In genomic region chr1:72426456-72426855, GRCm38 (mm10) we compare ENCODE assay signal across 33 mouse cellular contexts.
"Had no signal": no experiment of that assay in that cellular context is flagged by ENCODE, and none has a peak within 500 bp of the region (broad histone marks: within the 10 kb centered on the region; RNA-seq: fewer than 3 reads in every experiment).

No protein-coding gene starts in this region.

- H3K9me3 ChIP-seq: heart, embryonic 12.5 days; heart, embryonic 13.5 days; heart, embryonic 15.5 days; hindbrain, embryonic 10.5 days; hindbrain, embryonic 12.5 days; hindbrain, embryonic 13.5 days; hindbrain, embryonic 15.5 days; intestine, embryonic 15.5 days; kidney, embryonic 15.5 days had no signal

- H3K27me3 ChIP-seq: heart, embryonic 12.5 days; heart, embryonic 15.5 days; hindbrain, embryonic 12.5 days; hindbrain, embryonic 13.5 days; hindbrain, embryonic 15.5 days; intestine, embryonic 15.5 days; kidney, embryonic 15.5 days had no signal

- H3K9ac ChIP-seq: heart, embryonic 12.5 days; heart, embryonic 13.5 days; heart, embryonic 15.5 days; hindbrain, embryonic 12.5 days; hindbrain, embryonic 13.5 days; hindbrain, embryonic 14.5 days; hindbrain, embryonic 15.5 days; intestine, embryonic 15.5 days; kidney, embryonic 15.5 days had no signal

- ATAC-seq: hindbrain, embryonic 16.5 days; hindbrain, postnatal 0 days; inflammation-experienced regulatory T-cells, adult 6 months; intestine, embryonic 15.5 days; intestine, embryonic 16.5 days; intestine, postnatal 0 days had no signal

- H3K4me1 ChIP-seq: heart, embryonic 12.5 days; heart, embryonic 13.5 days; heart, embryonic 15.5 days; hindbrain, embryonic 10.5 days; hindbrain, embryonic 12.5 days; hindbrain, embryonic 13.5 days; hindbrain, embryonic 15.5 days; intestine, embryonic 15.5 days; kidney, embryonic 15.5 days had no signal

- DNase-seq: heart, postnatal 10 days; heart, postnatal 14 days; heart, postnatal 36 days; heart, postnatal 4 days; kidney, adult 11 months; kidney, adult 2 months; kidney, adult 8-10 months; kidney, adult 9 months; kidney, postnatal 14 days; kidney, postnatal 25 days; kidney, postnatal 36 days; kidney, postnatal 4 days; layer of hippocampus, adult 9-11 months; layer of hippocampus, postnatal 36 days had no signal

- H3K4me3 ChIP-seq: heart, embryonic 12.5 days; heart, embryonic 13.5 days; heart, embryonic 15.5 days; hindbrain, embryonic 10.5 days; hindbrain, embryonic 12.5 days; hindbrain, embryonic 13.5 days; hindbrain, embryonic 15.5 days; intestine, embryonic 15.5 days; kidney, embryonic 15.5 days; layer of hippocampus, adult 2 months; left cerebral cortex, adult 2 months had no signal

- H3K27ac ChIP-seq: heart, embryonic 13.5 days; heart, embryonic 15.5 days; hindbrain, embryonic 10.5 days; hindbrain, embryonic 12.5 days; hindbrain, embryonic 13.5 days; hindbrain, embryonic 14.5 days; hindbrain, embryonic 15.5 days; hindbrain, postnatal 0 days; intestine, embryonic 15.5 days; kidney, embryonic 15.5 days; kidney, postnatal 0 days; layer of hippocampus, adult 2 months; left cerebral cortex, adult 2 months had no signal

- H3K4me2 ChIP-seq: heart, embryonic 11.5 days; heart, embryonic 12.5 days; heart, embryonic 13.5 days; heart, embryonic 15.5 days; hindbrain, embryonic 12.5 days; hindbrain, embryonic 13.5 days; hindbrain, embryonic 14.5 days; hindbrain, embryonic 15.5 days; intestine, embryonic 15.5 days; kidney, embryonic 15.5 days had no signal

- H3K36me3 ChIP-seq: heart, embryonic 12.5 days; heart, embryonic 13.5 days; heart, embryonic 15.5 days; hindbrain, embryonic 10.5 days; hindbrain, embryonic 12.5 days; intestine, embryonic 15.5 days; kidney, embryonic 15.5 days had no signal
